Mouse (Mus musculus) limb, embryonic 14.5 days (tissue): ENCODE measurements around the gene Capsl. TPM values are rescaled to one million over a fixed set of nuclear protein-coding genes. Genes with fewer than 3 reads are reported as not detected.
A peak's percentile ranks its signal among the peaks of the same experiment; 100 is the strongest.

ENCODE experiments used
- ATAC-seq: fragments of 200-750 bp; cut with Nextera tagmentation; 2 replicates; pipeline ENCODE4 v1.8.0; 2017; ENCODE audit warnings: low read depth, moderate number of reproducible peaks, moderate TSS enrichment; ENCODE audit not compliant: low FRiP score
- DNase-seq: peaks from one replicate; pipeline ENCODE4 v3.0.0-alpha.2; 2015; ENCODE audit warnings: low spot score
- H3K27ac ChIP-seq: fragments of 300-500 bp; sonication (generic); replicated peaks from 2 replicates; pipeline ENCODE4 v1.5.1; 2014; ENCODE audit warnings: low read depth, mild to moderate bottlenecking, low read length, moderate library complexity, mixed read lengths
- H3K27me3 ChIP-seq: fragments of 300-500 bp; sonication (generic); 2 replicates; pipeline ENCODE4 v1.6.1; 2014; ENCODE audit warnings: low read length, mixed read lengths; ENCODE audit not compliant: control insufficient read depth, insufficient read depth
- H3K36me3 ChIP-seq: fragments of 300-500 bp; sonication (generic); 2 replicates; pipeline ENCODE4 v1.6.1; 2014; ENCODE audit warnings: mild to moderate bottlenecking, low read length, moderate library complexity, mixed read lengths; ENCODE audit not compliant: control insufficient read depth, insufficient read depth
- H3K4me1 ChIP-seq: fragments of 300-500 bp; sonication (generic); 2 replicates; pipeline ENCODE4 v1.6.1; 2014; ENCODE audit warnings: antibody characterized with exemption, low read length, mixed read lengths; ENCODE audit not compliant: control insufficient read depth, insufficient read depth
- H3K4me2 ChIP-seq: fragments of 300-500 bp; sonication (generic); replicated peaks from 2 replicates; pipeline ENCODE4 v1.6.1; 2014; ENCODE audit warnings: low read depth, mild to moderate bottlenecking, low read length, moderate library complexity; ENCODE audit not compliant: severe bottlenecking
- H3K4me3 ChIP-seq: fragments of 300-500 bp; sonication (generic); replicated peaks from 2 replicates; pipeline ENCODE4 v1.5.1; 2014; ENCODE audit warnings: low read length
- H3K9ac ChIP-seq: fragments of 300-500 bp; sonication (generic); 2 replicates; pipeline ENCODE4 v1.6.1; 2014; ENCODE audit warnings: mild to moderate bottlenecking, low read depth, low read length, moderate library complexity; ENCODE audit not compliant: severe bottlenecking
- H3K9me3 ChIP-seq: fragments of 300-500 bp; sonication (generic); 2 replicates; pipeline ENCODE4 v1.6.1; 2016; ENCODE audit warnings: low read length; ENCODE audit not compliant: control insufficient read depth
- POLR2A ChIP-seq: fragments of 200-500 bp; IDR thresholded peaks from 2 replicates; pipeline ENCODE4 v1.8.0; 2012; ENCODE audit warnings: inconsistent platforms, mild to moderate bottlenecking, moderate library complexity, borderline replicate concordance; ENCODE audit not compliant: insufficient read depth, insufficient read length; ENCODE audit errors: extremely low read depth
- WGBS: fragments of 180-500 bp; shearing (Covaris S2); extraction: QIAGEN DNeasy Blood & Tissue Kit; methylation state at CpG from one replicate; pipeline ENCODE4 v1.1.7; 2014; 5-methylcytosine and 5-hydroxymethylcytosine counted together
- polyA plus RNA-seq, 2 experiments: library from polyadenylated mRNA; depleted of rRNA in 1 of 2; stranded (reverse) in 1 of 2; unstranded in 1 of 2; fragments of >200 nt; fragmentation: Nextera tagmentation in 1 of 2; extraction: Ambion mirVana in 1 of 2; gene quantifications; 2 replicates each; pipeline versions ENCODE4 v1.2.1 to v1.2.3; 2012 to 2014

Capsl gene
- polyA plus RNA-seq (2012; rRNA removed) = 0.10 and 0.57 TPM in 2 replicates
- 1.7 and 2.3 TPM in 2 replicates for polyA plus RNA-seq (2014; fragmentation: Nextera tagmentation; extraction: Ambion mirVana)

GRCm38 (mm10) chr15:9435534-9436180 is at the start of gene Capsl:
Gene Capsl, plus strand, starts transcription at chr15:9436028.
- no peak within 1 kb of the TSS for H3K4me3 ChIP-seq
- no peaks in the 10 kb centered on the region for H3K9me3 ChIP-seq
- H3K27me3 ChIP-seq = no peaks in the 10 kb centered on the region
- no peaks in the 10 kb centered on the region for H3K36me3 ChIP-seq
- ATAC-seq (no peak), DNase-seq (peak; percentile 67)
- 49% methylated on average over 12 of the region's 12 CpGs for WGBS
- no peak for TF ChIP-seq POLR2A
- H3K4me1 ChIP-seq = no peaks in the 10 kb centered on the region
- H3K4me2 ChIP-seq = no peak within 1 kb of the TSS
- no peak within 1 kb of the TSS for H3K9ac ChIP-seq
- no peak within 1 kb of the TSS for H3K27ac ChIP-seq

GRCm38 (mm10) chr15:9409475-9409874 is 26.4 kb upstream of the Capsl start:
- Histone ChIP-seq H3K27ac (no peak overlapping the region), H3K9me3 (no peaks in the 10 kb centered on the region), H3K4me3 (no peak overlapping the region), H3K4me2 (no peak overlapping the region), H3K4me1 (no peaks in the 10 kb centered on the region), H3K9ac (no peak overlapping the region), H3K27me3 (no peaks in the 10 kb centered on the region), H3K36me3 (no peaks in the 10 kb centered on the region)
- ATAC-seq = no peak
- TF ChIP-seq POLR2A = no peak
- DNase-seq = no peak
- WGBS = 81% methylated on average over 3 of the region's 3 CpGs

- no peaks in the 10 kb centered on the region for H3K27me3 ChIP-seq
- no peaks in the 10 kb centered on the region for H3K9me3 ChIP-seq
- no peaks in the 10 kb centered on the region for H3K36me3 ChIP-seq
- H3K4me3 ChIP-seq = no peak overlapping the region
- H3K27ac ChIP-seq = no peak overlapping the region
- no peak overlapping the region for H3K9ac ChIP-seq
- no peak for TF ChIP-seq POLR2A
- DNase-seq = no peak
- ATAC-seq = no peak
- H3K4me1 ChIP-seq = no peaks in the 10 kb centered on the region
- H3K4me2 ChIP-seq = no peak overlapping the region
Measured at GRCm38 (mm10) chr15:9421163-9421562, 14.7 kb upstream of the Capsl start.

GRCm38 (mm10) chr15:9427849-9428248 is 8.0 kb upstream of the Capsl start:
- Histone ChIP-seq H3K9me3 (no peaks in the 10 kb centered on the region), H3K9ac (no peak overlapping the region), H3K27ac (no peak overlapping the region), H3K36me3 (no peaks in the 10 kb centered on the region), H3K27me3 (no peaks in the 10 kb centered on the region), H3K4me2 (no peak overlapping the region), H3K4me1 (no peaks in the 10 kb centered on the region), H3K4me3 (no peak overlapping the region)
- no peak for ATAC-seq
- DNase-seq = no peak
- TF ChIP-seq POLR2A = no peak

- no peak overlapping the region for H3K4me2 ChIP-seq
- no peaks in the 10 kb centered on the region for H3K4me1 ChIP-seq
- DNase-seq (no peak), ATAC-seq (no peak)
- H3K9me3 ChIP-seq = no peaks in the 10 kb centered on the region
- 88% methylated on average over 3 of the region's 3 CpGs for WGBS
- H3K36me3 ChIP-seq = no peaks in the 10 kb centered on the region
- H3K9ac ChIP-seq = no peak overlapping the region
- H3K27me3 ChIP-seq = no peaks in the 10 kb centered on the region
- H3K4me3 ChIP-seq = no peak overlapping the region
- no peak overlapping the region for H3K27ac ChIP-seq
- no peak for TF ChIP-seq POLR2A
Measured at GRCm38 (mm10) chr15:9429843-9430242, 6.0 kb upstream of the Capsl start.
